8 mouse cellular contexts compared by ENCODE assay signal in the genomic region with DNA sequence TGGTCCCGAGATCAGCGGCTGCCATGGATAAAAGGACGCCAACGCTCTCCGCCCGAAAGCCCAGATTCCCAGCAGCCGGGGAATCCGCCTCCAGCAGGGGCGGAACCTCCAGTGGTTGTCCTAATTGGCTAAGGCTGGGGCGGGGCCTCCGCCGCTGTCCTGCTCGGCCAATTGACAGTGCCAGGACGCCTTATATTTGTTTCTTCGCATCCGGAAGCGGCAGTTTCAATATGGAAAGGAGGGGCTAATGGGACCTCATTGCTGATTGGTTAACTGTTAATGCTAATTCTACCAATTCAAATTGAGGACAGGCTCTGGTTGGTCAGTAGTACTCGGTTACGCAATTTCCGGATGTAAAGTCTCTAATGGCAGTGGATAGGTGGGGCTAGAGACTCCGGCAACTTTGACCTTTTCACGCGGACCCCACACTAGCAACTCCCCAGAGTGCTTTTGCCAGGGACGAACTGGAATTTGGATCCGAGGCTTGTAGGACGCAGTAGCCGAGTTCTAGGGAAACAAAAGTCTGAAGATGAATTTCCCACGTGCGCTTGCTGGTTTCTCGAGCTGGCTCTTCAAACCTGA. TPM values are rescaled to one million over a fixed set of nuclear protein-coding genes. Genes with fewer than 3 reads are reported as not detected.
DNase-seq lines count a peak whose midpoint lies in the region; ATAC-seq and TF ChIP-seq lines count a peak whose summit lies in the region.

A gene (minus strand): TSS at position 367 of the 582 bp plus-strand sequence.
A gene (plus strand): TSS at position 530 of the 582 bp plus-strand sequence.

- peak within 1 kb of the TSS; percentile 76 for H3K9ac ChIP-seq in ES-E14 (ENCODE audit: insufficient read depth, low read depth, low read length, poor library complexity, severe bottlenecking)
- H3K9ac ChIP-seq in forebrain, embryonic 16.5 days (replicated peaks; ENCODE audit: low read depth, low read length): peak within 1 kb of the TSS; percentile 88
- H3K9ac ChIP-seq in lung, embryonic 14.5 days: peak within 1 kb of the TSS; percentile 74

- H3K4me2 ChIP-seq in forebrain, embryonic 16.5 days (ENCODE audit: low read length): peak within 1 kb of the TSS; percentile 73
- peak within 1 kb of the TSS; percentile 80 for H3K4me2 ChIP-seq in lung, embryonic 14.5 days

- peaks cover 8% of the 10 kb centered on the region for H3K9me3 ChIP-seq in ES-E14 (ENCODE audit: control insufficient read depth, insufficient read depth, low read depth, low read length)
- no peaks in the 10 kb centered on the region for H3K9me3 ChIP-seq in forebrain, embryonic 16.5 days (ENCODE audit: control insufficient read depth, low read length)
- H3K9me3 ChIP-seq in lung, embryonic 14.5 days (ENCODE audit: low read depth, low read length): no peaks in the 10 kb centered on the region

- H3K36me3 ChIP-seq in ES-E14 (ENCODE audit: control insufficient read depth, insufficient read depth, low read length, poor library complexity, severe bottlenecking): peaks cover 26% of the 10 kb centered on the region
- peaks cover 13% of the 10 kb centered on the region; the same call in 1 of the 2 replicates for H3K36me3 ChIP-seq in forebrain, embryonic 16.5 days (ENCODE audit: control insufficient read depth, insufficient read depth)
- H3K36me3 ChIP-seq in lung, embryonic 14.5 days (ENCODE audit: insufficient read depth): peaks cover 45% of the 10 kb centered on the region
- H3K36me3 ChIP-seq in thymus, adult 2 months (ENCODE audit: control insufficient read depth, insufficient read depth, low read length): peaks cover 15% of the 10 kb centered on the region

- in situ Hi-C loops in ES-E14 (cut with MboI; ENCODE audit: low sequenced_read_pairs in 2 of 2, unreplicated experiment in 2 of 2): no loop called here

- peak; percentile 65 for DNase-seq in ES-E14 (ENCODE audit: low read depth, low spot score)
- DNase-seq in cerebellum, adult 18-20 months: peak; percentile 91 to 96
- DNase-seq in heart, postnatal 36 days: peak; percentile 89 to 90
- DNase-seq in layer of hippocampus, adult 2 months (ENCODE audit: low spot score in 2 of 2): peak; percentile 94 to 98
- peak; percentile 98 for DNase-seq in lung, embryonic 14.5 days
- DNase-seq in thymus, adult 2 months: peak; percentile 90

- no peaks in the 10 kb centered on the region for H3K27me3 ChIP-seq in forebrain, embryonic 16.5 days (replicated peaks; ENCODE audit: control insufficient read depth, insufficient read depth, low read length)
- no peaks in the 10 kb centered on the region for H3K27me3 ChIP-seq in lung, embryonic 14.5 days (ENCODE audit: insufficient read depth, low read length)
- H3K27me3 ChIP-seq in thymus, adult 2 months (ENCODE audit: control insufficient read depth, insufficient read depth, low read length): no peaks in the 10 kb centered on the region

- intact Hi-C loops in heart, postnatal 36 days (cut with DNase I): loop anchor here (2.0 to 5.0 kb wide), 3 partner anchors 18 to 461 kb away; a partner anchor contains a TSS

- peak within 1 kb of the TSS; percentile 75 for H3K4me3 ChIP-seq in ES-E14 (ENCODE audit: insufficient read depth in 1 of 2, low read depth in 1 of 2, low read length in 2 of 2, poor library complexity in 1 of 2, severe bottlenecking in 1 of 2)
- H3K4me3 ChIP-seq in forebrain, embryonic 16.5 days (replicated peaks; ENCODE audit: low read length): peak within 1 kb of the TSS; percentile 94
- peak within 1 kb of the TSS; percentile 84 for H3K4me3 ChIP-seq in layer of hippocampus, adult 2 months
- H3K4me3 ChIP-seq in lung, embryonic 14.5 days (ENCODE audit: low read depth, low read length): peak within 1 kb of the TSS; percentile 74
- H3K4me3 ChIP-seq in olfactory bulb, adult 2 months (ENCODE audit: insufficient read depth, low read depth, low read length): peak within 1 kb of the TSS; percentile 92
- H3K4me3 ChIP-seq in thymus, adult 2 months (ENCODE audit: control insufficient read depth, insufficient read depth, low read length): peak within 1 kb of the TSS; percentile 81

- peak; percentile 97 for ATAC-seq in forebrain, embryonic 16.5 days
- ATAC-seq in lung, embryonic 14.5 days (ENCODE audit: insufficient read depth): peak; percentile 99

- H3K27ac ChIP-seq in ES-E14 (ENCODE audit: insufficient read depth, low read depth, low read length, poor library complexity, severe bottlenecking): no peak within 1 kb of the TSS
- H3K27ac ChIP-seq in forebrain, embryonic 16.5 days (ENCODE audit: low read length): peak within 1 kb of the TSS; percentile 88
- H3K27ac ChIP-seq in layer of hippocampus, adult 2 months: peak within 1 kb of the TSS; percentile 90
- peak within 1 kb of the TSS; percentile 77 for H3K27ac ChIP-seq in lung, embryonic 14.5 days (ENCODE audit: low read depth)
- H3K27ac ChIP-seq in olfactory bulb, adult 2 months (ENCODE audit: insufficient read depth, low read depth, low read length): peak within 1 kb of the TSS; percentile 29; the same call in 1 of the 2 replicates
- H3K27ac ChIP-seq in thymus, adult 2 months (ENCODE audit: control insufficient read depth, insufficient read depth, low read length): peak within 1 kb of the TSS; percentile 55

- under 1% methylated on average over 30 of the region's 30 CpGs for WGBS in forebrain, embryonic 16.5 days
- under 1% methylated on average over 30 of the region's 30 CpGs for WGBS in lung, embryonic 14.5 days
- under 1% methylated on average over 30 of the region's 30 CpGs for WGBS in olfactory bulb, adult 2 months
- under 1% methylated on average over 30 of the region's 30 CpGs for WGBS in thymus, adult 2 months

- peak; percentile 32 for TF ChIP-seq CTCF in layer of hippocampus, adult 2 months (conservative IDR thresholded peaks at IDR 0.05)
- TF ChIP-seq CTCF in lung, embryonic 14.5 days (IDR thresholded peaks at IDR 0.05; ENCODE audit: low read depth): no peak; the same call in 1 of the 2 replicates
- no peak for TF ChIP-seq CTCF in olfactory bulb, adult 2 months (IDR thresholded peaks at IDR 0.05; ENCODE audit: insufficient read depth, low read depth, low read length)
- 0 out of 2 replicates have a peak, but pooled peaks have one; percentile 42 for TF ChIP-seq CTCF in thymus, adult 2 months (IDR thresholded peaks at IDR 0.05; ENCODE audit: borderline replicate concordance, control insufficient read depth, extremely low read depth, insufficient read depth, low read length, poor library complexity)

- no peaks in the 10 kb centered on the region for H3K4me1 ChIP-seq in ES-E14 (ENCODE audit: control insufficient read depth in 2 of 2, insufficient read depth in 2 of 2, low read length in 2 of 2, poor library complexity in 1 of 2)
- peaks cover 23% of the 10 kb centered on the region for H3K4me1 ChIP-seq in forebrain, embryonic 16.5 days (replicated peaks; ENCODE audit: control insufficient read depth, insufficient read depth, low read length)
- H3K4me1 ChIP-seq in lung, embryonic 14.5 days (ENCODE audit: insufficient read depth): 0 out of 2 replicates have a peak, but pooled peaks cover 4% of the 10 kb centered on the region
- peaks cover 6% of the 10 kb centered on the region for H3K4me1 ChIP-seq in olfactory bulb, adult 2 months (ENCODE audit: control insufficient read depth, insufficient read depth, low read length)
- peaks cover 10% of the 10 kb centered on the region for H3K4me1 ChIP-seq in thymus, adult 2 months (replicated peaks; ENCODE audit: control insufficient read depth, insufficient read depth, low read length)

- peak; percentile 69 for TF ChIP-seq POLR2A in olfactory bulb, adult 2 months (IDR thresholded peaks at IDR 0.05; ENCODE audit: insufficient read depth, low read depth, low read length)
- TF ChIP-seq POLR2A in thymus, adult 2 months (IDR thresholded peaks at IDR 0.05; ENCODE audit: control insufficient read depth, extremely low read depth, insufficient read depth, low read length, poor library complexity): peak; percentile 36; the same call in 1 of the 2 replicates

TF ChIP-seq in ES-E14, 5 proteins besides CTCF, POLR2A, EP300 and RAD21:
- TF ChIP-seq ZNF384 (IDR thresholded peaks at IDR 0.05; ENCODE audit: low read depth, low read length) (no peak), ZC3H11A (IDR thresholded peaks at IDR 0.05; ENCODE audit: borderline replicate concordance, low read depth, low read length) (no peak)

RNA-seq across cellular contexts. Expression of the first gene that starts in this region (rescaled TPM):
- 6.3 and 27.9 TPM in 2 replicates for total RNA-seq in ES-E14 (2012; rRNA removed)
- 52.6 and 63.1 TPM in 2 replicates for polyA plus RNA-seq in forebrain, embryonic 16.5 days (2015; fragmentation: Nextera tagmentation; extraction: Ambion mirVana)
- 1 to 10 TPM; 7.6 to 8.6 TPM for total RNA-seq in heart, postnatal 36 days (2021)
- 10 to 100 TPM; 19.9 to 26.5 TPM for total RNA-seq in layer of hippocampus, adult 2 months (2021)
- 32.7 and 39.1 TPM in 2 replicates for polyA plus RNA-seq in lung, embryonic 14.5 days (2014; fragmentation: Nextera tagmentation; extraction: Ambion mirVana)
- 626 TPM in 1 of 2 replicates, not detected in the other for polyA plus RNA-seq in olfactory bulb, adult 2 months (2012; ENCODE audit: insufficient read depth, insufficient read length, low replicate concordance, missing spikeins)
- 167 and 170 TPM in 2 replicates for polyA plus RNA-seq in thymus, adult 2 months (2012; rRNA removed)

RNA-seq across cellular contexts. Expression of the second gene that starts in this region (rescaled TPM):
- total RNA-seq in ES-E14 (2012; rRNA removed): 1.4 and 1.6 TPM in 2 replicates
- 12.9 and 14.3 TPM in 2 replicates for polyA plus RNA-seq in forebrain, embryonic 16.5 days (2015; fragmentation: Nextera tagmentation; extraction: Ambion mirVana)
- 10 to 100 TPM; 16.1 to 18.3 TPM for total RNA-seq in heart, postnatal 36 days (2021)
- 1 to 10 TPM; 8.8 to 9.5 TPM for total RNA-seq in layer of hippocampus, adult 2 months (2021)
- polyA plus RNA-seq in lung, embryonic 14.5 days (2014; fragmentation: Nextera tagmentation; extraction: Ambion mirVana): 9.5 and 11.5 TPM in 2 replicates
- not detected in 2 replicates for polyA plus RNA-seq in olfactory bulb, adult 2 months (2012; ENCODE audit: insufficient read depth, insufficient read length, low replicate concordance, missing spikeins)
- polyA plus RNA-seq in thymus, adult 2 months (2012; rRNA removed): 3.0 and 3.7 TPM in 2 replicates

Comparison
In these comparisons a context has a peak if more than half of its experiments do, and no peak if none do; other contexts are left out.
1. CTCF ChIP-seq: peak in layer of hippocampus, adult 2 months (single experiment) and thymus, adult 2 months (single experiment); none in lung, embryonic 14.5 days (single experiment) and olfactory bulb, adult 2 months (single experiment).
2. Peak in every context shown above with its lines, with median percentiles within 50 percentile points of each other: DNase-seq, H3K4me3 ChIP-seq and H3K9ac ChIP-seq.